Mouse (Mus musculus) embryo, embryonic 11.5 days (tissue): ENCODE results near the gene Arhgef28.
"Not testable (repeated sequence)": the region's sequence is repeated elsewhere in the genome, so short reads cannot be mapped to it uniquely, and the experiment has no call there.

Experiments used
- DNase-seq: peaks from one replicate; pipeline ENCODE4 v3.0.0-alpha.2; 2012; ENCODE audit warnings: low read depth, low spot score

Arhgef28 gene

GRCm38 (mm10) chr13:98073190-98073589 is 133.0 kb downstream of the Arhgef28 start:
- DNase-seq, result no peak

- no peak for DNase-seq
Measured at GRCm38 (mm10) chr13:98070458-98070857, 135.8 kb downstream of the Arhgef28 start.

DNA sequence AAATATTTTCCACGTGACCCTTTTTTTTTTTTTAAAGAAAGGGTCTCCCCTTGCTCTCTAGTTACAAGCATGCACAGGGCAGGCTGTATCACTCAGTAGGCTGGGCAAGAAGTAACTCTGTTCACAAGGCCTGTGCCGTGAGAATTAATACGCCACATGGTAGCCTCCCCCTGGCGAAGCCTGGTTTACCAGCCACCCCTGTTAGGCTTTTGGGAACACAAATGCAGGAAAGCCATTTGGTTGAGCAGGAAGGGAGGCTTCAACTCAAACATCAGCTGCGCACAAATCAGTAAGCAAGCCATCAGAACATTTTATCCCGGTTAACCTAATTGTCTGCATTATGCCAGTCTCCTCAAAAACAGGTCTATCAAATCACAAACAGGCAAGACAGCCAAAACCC is 136.6 kb downstream of the Arhgef28 start:
- no peak for DNase-seq

DNA sequence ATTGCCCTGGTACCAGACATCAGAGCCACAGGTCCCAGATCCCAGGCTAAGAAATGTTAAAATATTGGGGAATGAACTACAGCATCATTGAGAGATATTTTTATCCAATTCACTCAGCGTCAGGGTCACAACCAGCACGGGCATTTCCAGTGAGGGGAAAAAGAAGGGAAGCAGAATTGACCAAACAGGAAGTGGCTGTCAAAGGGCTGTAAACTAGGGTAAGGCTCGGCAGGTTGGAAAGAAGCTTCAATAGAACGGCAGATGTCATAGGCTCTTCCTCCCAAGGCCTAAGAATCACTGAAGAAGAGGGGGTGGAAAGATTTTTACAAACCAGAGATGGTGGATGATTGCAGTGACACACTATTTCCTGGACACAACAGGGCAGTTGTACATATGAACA is 143.4 kb downstream of the Arhgef28 start:
- DNase-seq, result no peak

- not testable (repeated sequence) for DNase-seq
Measured at GRCm38 (mm10) chr13:98060121-98060520, 146.1 kb downstream of the Arhgef28 start.

DNA sequence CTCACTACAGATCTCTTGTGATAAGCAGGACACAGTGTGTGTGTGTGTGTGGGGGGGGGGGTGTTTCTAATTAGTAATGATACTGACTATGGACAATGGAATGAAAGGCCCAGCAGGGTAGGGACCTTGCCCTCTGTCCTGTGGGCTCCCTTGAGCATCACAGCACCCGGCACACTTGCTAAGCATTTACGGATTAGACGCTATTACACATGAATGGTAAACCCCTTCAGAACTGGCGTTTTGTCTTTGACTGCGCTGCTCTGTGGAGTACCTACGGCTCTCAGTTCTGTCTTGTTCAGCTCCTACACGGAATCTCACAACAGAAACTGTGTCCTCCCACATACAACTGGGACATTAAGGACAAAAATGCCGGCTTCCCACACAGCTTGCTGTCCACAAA is 151.0 kb downstream of the Arhgef28 start:
- no peak for DNase-seq

DNA sequence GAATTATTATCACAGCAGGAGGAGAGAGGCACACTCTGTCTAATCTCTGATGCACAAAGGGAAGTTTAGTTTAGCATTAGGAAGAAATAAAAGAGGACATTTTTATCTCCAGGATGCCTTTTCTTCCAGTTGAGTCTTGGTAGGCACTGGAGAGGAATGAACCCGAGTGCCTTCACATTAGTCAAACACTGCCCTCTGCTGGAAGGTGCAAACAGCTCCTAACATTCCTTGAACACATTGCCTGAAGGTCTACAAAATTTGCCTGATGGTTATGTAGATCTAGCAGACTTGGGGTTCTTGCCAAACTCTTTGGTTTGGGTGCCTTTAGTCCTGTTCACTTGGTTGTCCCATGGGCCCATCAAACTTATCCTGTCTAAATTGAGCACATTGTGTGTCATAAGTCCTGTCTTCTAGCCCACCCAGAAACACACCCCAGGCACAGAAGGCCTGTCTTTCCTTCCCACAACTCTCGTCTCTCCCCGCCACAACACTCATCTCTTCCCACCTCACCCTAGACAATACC is 165.6 kb downstream of the Arhgef28 start:
- no peak for DNase-seq

DNA sequence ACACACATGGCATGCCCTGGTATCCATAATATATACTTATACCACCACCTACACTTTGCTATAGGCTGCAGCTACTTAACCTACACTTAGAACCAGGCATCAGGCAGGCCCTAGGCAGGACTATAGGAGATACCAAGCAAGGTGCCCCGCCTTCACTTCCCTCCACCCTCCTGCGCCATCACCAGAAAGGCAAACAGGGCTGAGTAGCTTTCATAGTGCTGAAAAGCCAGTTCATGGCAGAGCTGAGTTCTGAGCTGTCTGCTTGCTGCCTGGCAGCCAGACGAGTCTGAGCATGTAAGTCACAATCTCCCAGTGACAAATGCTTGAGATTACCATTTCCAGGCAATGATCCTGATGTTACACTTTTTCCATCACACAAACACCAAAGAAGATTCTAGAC is 167.5 kb downstream of the Arhgef28 start:
- no peak for DNase-seq

- DNase-seq, result no peak
Measured at GRCm38 (mm10) chr13:98037693-98038092, 168.5 kb downstream of the Arhgef28 start.

- DNase-seq, result no peak
Measured at GRCm38 (mm10) chr13:98031642-98031960, 174.6 kb downstream of the Arhgef28 start.

DNA sequence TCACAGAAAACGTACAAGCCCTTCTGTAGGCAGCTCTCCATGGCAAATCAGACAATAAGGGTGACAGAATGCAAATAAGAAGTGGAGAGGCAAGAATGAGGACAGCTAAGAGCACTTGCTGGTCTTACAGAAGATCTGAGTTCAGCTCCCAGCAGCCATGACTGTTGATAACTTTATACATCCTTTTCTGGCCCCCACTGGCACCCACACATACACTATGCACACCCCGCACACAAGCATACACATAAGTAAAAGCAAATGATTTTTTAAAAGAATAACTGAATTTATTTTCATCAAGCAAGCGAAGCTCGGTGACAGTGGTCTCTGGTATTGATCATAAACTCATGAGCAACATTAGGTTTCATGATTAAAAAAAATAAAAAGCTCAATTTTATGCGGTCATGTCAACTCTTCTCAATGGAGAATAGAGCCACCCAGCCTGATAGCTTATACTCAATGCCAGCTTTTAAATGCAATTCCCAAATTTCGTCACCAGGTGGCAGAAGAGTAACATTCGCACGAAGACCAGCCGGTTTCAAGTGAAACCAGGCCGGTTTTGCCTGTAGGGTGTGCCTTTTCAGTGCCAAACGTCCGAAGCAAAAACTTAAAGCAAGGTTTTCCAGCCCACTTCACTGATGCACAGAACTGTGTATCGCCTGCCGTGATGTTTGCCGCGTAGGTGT is 175.1 kb downstream of the Arhgef28 start:
- peak; percentile 79 for DNase-seq

DNA sequence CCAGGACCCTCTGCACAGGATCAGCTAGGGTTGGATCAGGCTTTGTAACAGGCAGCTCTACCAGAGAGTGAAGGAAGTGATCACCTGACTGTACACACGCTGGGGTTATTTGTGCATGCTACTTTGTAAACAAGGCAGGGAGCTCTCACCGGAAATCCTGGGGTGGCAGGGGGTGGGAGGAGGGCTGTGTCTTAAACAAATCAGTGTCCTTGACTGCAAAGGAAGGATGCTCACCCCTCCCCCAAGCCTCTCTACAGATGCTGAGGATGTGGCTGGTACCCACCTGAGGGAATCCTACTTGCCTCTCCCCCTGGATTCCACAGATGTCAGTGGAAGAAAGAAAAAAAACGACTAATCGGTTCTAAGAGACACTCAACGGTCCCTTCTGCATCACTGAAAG is 176.2 kb downstream of the Arhgef28 start:
- no peak for DNase-seq

DNA sequence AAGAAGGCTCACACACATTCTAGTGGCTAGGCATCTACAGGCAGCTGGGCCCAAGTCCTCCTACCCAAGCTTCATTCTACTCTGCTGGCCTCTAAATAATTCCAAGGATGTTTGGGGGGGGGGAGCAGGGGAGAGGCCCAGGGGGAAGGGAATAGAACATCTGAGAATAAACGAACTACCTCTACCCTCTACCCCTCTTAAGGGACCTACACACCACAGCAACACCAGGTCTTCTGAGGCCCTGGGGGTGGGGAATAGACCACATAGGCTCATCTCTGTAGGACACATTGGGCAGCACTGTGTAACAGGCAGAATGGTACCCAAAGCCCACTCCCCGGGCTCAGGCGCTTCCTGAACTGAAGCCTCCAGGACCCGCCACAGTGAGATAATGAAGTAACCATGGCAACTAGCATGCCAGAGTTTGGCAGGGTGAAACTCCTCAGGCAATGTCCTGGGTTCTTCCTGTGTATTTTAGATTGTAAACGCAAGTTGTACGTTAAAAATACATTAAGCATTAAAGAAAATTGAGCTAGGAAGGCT is 177.5 kb downstream of the Arhgef28 start:
- DNase-seq, result no peak

- no peak for DNase-seq
Measured at GRCm38 (mm10) chr13:98027641-98028204, 178.5 kb downstream of the Arhgef28 start.

DNA sequence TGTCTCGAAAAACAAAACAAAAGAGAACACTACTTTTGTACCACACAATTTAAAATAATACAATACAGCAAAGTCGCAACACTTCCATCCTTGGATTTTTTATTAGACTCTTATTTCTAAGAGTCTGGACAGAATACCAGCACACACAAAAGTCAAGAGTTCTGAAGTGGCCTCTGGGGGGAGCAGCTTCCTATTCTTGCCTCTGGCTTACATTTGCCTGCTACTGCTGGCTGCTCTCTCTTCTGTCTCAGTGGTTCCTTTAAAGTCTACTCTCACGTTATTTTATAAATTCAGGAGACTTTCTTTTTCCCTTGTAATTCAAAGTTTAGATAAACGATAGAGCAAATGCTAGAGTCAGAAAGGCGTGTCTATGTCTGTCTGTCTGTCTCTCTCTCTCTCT is 179.1 kb downstream of the Arhgef28 start:
- DNase-seq, result no peak

DNA sequence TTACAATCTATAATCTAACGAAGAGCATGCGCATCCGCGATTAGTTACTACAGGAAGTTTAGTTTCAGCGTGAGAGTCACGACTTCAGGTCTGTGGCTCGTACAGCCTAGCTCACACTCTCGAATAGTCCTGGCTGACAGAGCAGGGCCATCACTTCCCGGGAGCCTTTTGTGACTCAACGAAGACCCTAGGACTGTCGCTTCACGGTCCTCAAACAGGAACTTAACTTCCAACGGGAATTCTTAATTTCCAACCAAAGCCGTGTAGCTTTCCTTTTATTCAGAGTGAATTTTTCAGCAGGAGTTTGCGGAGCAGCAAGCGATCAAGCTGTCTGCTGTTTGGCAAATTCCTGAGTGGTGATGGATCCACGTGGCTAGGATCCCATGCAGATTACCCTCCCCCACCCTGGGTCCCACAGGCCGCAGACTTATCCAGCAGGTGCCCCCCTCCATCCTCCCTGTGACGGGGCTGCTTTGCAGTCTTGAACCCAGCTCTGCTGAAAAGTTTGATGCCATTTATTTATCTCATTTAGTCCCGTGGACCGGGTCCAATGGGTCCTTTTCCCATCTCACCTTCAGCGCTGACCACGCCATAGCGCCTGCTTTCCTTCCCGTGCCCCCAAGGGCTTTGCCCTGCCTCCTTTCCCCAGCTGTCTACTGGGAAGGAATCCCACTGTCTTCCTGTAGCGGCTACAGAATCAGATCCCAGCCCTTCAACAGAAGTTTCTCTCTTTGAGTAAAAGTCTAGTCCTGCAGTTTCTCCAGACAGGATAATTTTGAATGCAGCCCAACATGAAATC is 180.3 kb downstream of the Arhgef28 start:
- no peak for DNase-seq

DNA sequence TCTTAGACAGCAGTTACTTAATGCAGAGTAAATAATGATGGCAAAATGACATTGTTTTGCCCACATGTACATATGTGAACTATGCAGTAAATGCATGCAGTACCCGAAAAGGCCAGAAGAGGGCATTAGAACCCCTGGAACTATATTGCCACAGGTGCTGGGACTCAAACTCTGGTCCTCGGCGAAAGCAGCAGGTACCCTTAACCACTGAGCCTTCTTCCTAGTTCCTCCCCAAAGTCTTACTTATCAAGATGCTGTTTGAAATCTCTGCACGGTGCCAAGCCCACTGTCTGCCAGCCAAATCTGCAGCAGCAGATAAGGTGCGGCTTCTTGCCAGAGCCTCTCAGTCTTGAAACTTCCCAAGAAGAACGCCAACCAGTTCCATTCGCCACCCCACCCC is 181.1 kb downstream of the Arhgef28 start:
- DNase-seq, result no peak

DNA sequence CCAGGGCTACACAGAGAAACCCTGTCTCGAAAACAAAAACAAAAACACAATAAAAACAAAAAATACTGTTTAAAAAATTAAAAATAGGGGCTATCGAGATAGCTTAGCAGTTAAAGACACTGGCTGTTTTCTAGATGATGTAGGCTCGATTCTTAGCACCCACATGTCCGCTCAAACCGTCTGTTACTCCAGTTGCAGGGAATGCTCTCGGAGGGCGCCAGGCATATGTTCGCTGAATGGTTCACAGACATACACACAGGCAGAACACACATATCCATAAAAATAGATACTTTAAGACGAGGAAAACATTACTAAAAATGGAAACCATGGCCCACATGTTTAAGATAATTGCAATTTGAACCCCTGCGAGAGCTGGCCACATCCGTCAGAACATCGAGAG is 181.6 kb downstream of the Arhgef28 start:
- no peak for DNase-seq

DNA sequence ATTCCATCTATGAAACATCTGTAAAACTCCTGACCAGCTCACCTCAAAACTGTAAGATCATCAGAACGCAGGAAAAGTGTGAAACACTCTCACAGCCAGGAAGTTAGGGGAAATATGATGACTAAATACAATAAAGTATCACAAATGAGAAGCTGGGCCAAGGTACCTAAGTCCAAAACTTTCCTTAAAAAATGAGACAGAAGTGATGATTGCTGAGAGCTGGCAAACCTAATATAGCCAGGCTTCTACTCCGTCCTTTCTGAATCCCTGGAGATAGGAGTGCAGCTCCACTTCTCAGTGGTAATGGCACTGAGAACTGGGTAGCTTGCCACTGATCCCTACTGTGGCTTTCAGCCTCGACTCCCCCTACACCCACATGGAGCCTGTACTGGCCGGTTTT is 184.3 kb downstream of the Arhgef28 start:
- DNase-seq, result no peak

DNA sequence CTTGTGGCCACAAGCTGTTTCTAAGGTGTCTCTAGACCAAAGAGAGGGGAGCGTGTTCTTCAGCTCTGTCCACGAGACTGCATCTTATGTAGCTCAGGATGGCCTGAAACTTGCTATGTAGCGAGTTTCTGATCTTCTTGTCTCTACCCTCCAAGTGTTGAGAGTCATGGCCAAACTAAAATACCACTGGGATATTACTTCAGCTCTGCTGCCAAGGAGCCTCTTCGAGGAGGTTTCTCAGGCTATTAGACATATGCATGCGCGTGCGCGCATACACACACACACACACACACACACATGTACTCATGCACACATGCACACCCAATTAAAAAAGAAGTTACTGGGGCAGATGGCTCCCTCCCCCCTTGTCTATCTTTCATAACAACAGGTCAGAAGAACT is 187.4 kb downstream of the Arhgef28 start:
- DNase-seq, result not testable (repeated sequence)

- no peak for DNase-seq
Measured at GRCm38 (mm10) chr13:98016923-98017588, 189.2 kb downstream of the Arhgef28 start.
